Mouse (Mus musculus) liver, embryonic 16.5 days (tissue): ENCODE measurements around the gene Nptxr. TPM values are rescaled to one million over a fixed set of nuclear protein-coding genes. Genes with fewer than 3 reads are reported as not detected.

ENCODE experiments used
- ATAC-seq: fragments of 200-750 bp; cut with Nextera tagmentation; 2 replicates; pipeline ENCODE4 v1.8.0; 2017; ENCODE audit warnings: low read depth, mild to moderate bottlenecking, moderate number of reproducible peaks, moderate library complexity
- H3K27ac ChIP-seq: fragments of 300-500 bp; sonication (generic); 2 replicates; pipeline ENCODE4 v1.5.1; 2014; ENCODE audit warnings: mild to moderate bottlenecking, low read length
- H3K27me3 ChIP-seq: fragments of 300-500 bp; sonication (generic); 2 replicates; pipeline ENCODE4 v1.6.1; 2014; ENCODE audit warnings: low read depth, low read length, mixed read lengths; ENCODE audit not compliant: control insufficient read depth, insufficient read depth
- H3K36me3 ChIP-seq: fragments of 300-500 bp; sonication (generic); 2 replicates; pipeline ENCODE4 v1.6.1; 2014; ENCODE audit warnings: mild to moderate bottlenecking; ENCODE audit not compliant: control insufficient read depth, insufficient read depth
- H3K4me1 ChIP-seq: fragments of 300-500 bp; sonication (generic); 2 replicates; pipeline ENCODE4 v1.6.1; 2014; ENCODE audit warnings: low read depth, low read length, mixed read lengths; ENCODE audit not compliant: control insufficient read depth
- H3K4me2 ChIP-seq: fragments of 300-500 bp; sonication (generic); 2 replicates; pipeline ENCODE4 v1.6.1; 2014; ENCODE audit warnings: low read depth, low read length, mixed read lengths
- H3K4me3 ChIP-seq: fragments of 300-500 bp; sonication (generic); 2 replicates; pipeline ENCODE4 v1.5.1; 2014; ENCODE audit warnings: low read depth, mild to moderate bottlenecking, low read length
- H3K9ac ChIP-seq: fragments of 300-500 bp; sonication (generic); 2 replicates; pipeline ENCODE4 v1.6.1; 2014; ENCODE audit warnings: low read depth, low read length
- H3K9me3 ChIP-seq: fragments of 300-500 bp; sonication (generic); replicated peaks from 2 replicates; pipeline ENCODE4 v1.6.1; 2016; ENCODE audit warnings: low read length; ENCODE audit not compliant: control insufficient read depth
- WGBS: fragments of 180-500 bp; shearing (Covaris S2); extraction: QIAGEN DNeasy Blood & Tissue Kit; methylation state at CpG from one replicate; pipeline ENCODE4 v1.1.7; 2014; ENCODE audit not compliant: insufficient replicate concordance; 5-methylcytosine and 5-hydroxymethylcytosine counted together
- polyA plus RNA-seq: library from polyadenylated mRNA; unstranded; fragments of >200 nt; fragmentation: Nextera tagmentation; extraction: Ambion mirVana; gene quantifications from 2 replicates; pipeline ENCODE4 v1.2.1, GENCODE M21; 2015

Nptxr gene
- polyA plus RNA-seq = 0.07 and 0.14 TPM in 2 replicates

GRCm38 (mm10) chr15:79804352-79805071, at the start of gene Nptxr:
Gene Nptxr, minus strand, starts transcription at chr15:79804766.
- Histone ChIP-seq H3K27me3 (peaks cover 70% of the 10 kb centered on the region), H3K36me3 (no peaks in the 10 kb centered on the region), H3K9me3 (no peaks in the 10 kb centered on the region), H3K9ac (no peak within 1 kb of the TSS), H3K27ac (no peak within 1 kb of the TSS), H3K4me3 (peak within 1 kb of the TSS; percentile 55), H3K4me2 (peak within 1 kb of the TSS; percentile 64), H3K4me1 (no peaks in the 10 kb centered on the region; the same call in none of the 2 replicates)
- under 1% methylated on average over 63 of the region's 91 CpGs for WGBS
- ATAC-seq = peak; percentile 50

- Histone ChIP-seq H3K9me3 (no peaks in the 10 kb centered on the region), H3K4me2 (no peak overlapping the region), H3K4me3 (no peak overlapping the region), H3K36me3 (no peaks in the 10 kb centered on the region), H3K27me3 (no peaks in the 10 kb centered on the region), H3K9ac (no peak overlapping the region), H3K4me1 (no peaks in the 10 kb centered on the region), H3K27ac (no peak overlapping the region)
- no peak for ATAC-seq
- 65% methylated on average over 2 of the region's 2 CpGs for WGBS
Observed at GRCm38 (mm10) chr15:79850143-79850542, 45.6 kb upstream of the Nptxr start.

GRCm38 (mm10) chr15:79847100-79847499, 42.5 kb upstream of the Nptxr start:
- Histone ChIP-seq H3K4me3 (no peak overlapping the region), H3K4me1 (no peaks in the 10 kb centered on the region), H3K27ac (no peak overlapping the region), H3K27me3 (no peaks in the 10 kb centered on the region), H3K36me3 (no peaks in the 10 kb centered on the region), H3K9ac (no peak overlapping the region), H3K4me2 (no peak overlapping the region), H3K9me3 (no peaks in the 10 kb centered on the region)
- WGBS = 33% methylated on average over 5 of the region's 5 CpGs
- no peak for ATAC-seq

- no peak for ATAC-seq
- Histone ChIP-seq H3K9ac (no peak overlapping the region), H3K36me3 (no peaks in the 10 kb centered on the region), H3K27ac (no peak overlapping the region), H3K27me3 (no peaks in the 10 kb centered on the region), H3K4me3 (no peak overlapping the region), H3K9me3 (no peaks in the 10 kb centered on the region), H3K4me1 (no peaks in the 10 kb centered on the region), H3K4me2 (no peak overlapping the region)
- 64% methylated on average over 4 of the region's 4 CpGs for whole genome bisulfite sequencing
Observed at GRCm38 (mm10) chr15:79845986-79846385, 41.4 kb upstream of the Nptxr start.

- no peak for ATAC-seq
Observed at GRCm38 (mm10) chr15:79842985-79843384, 38.4 kb upstream of the Nptxr start.

GRCm38 (mm10) chr15:79840281-79840680, 35.7 kb upstream of the Nptxr start:
- H3K4me1 ChIP-seq = no peaks in the 10 kb centered on the region
- 31% methylated on average over 2 of the region's 2 CpGs for WGBS

More at GRCm38 (mm10) chr15:79842985-79843384, 38.4 kb upstream of the Nptxr start:
- Histone ChIP-seq H3K4me3 (no peak overlapping the region), H3K27ac (no peak overlapping the region), H3K36me3 (no peaks in the 10 kb centered on the region), H3K4me1 (no peaks in the 10 kb centered on the region), H3K27me3 (no peaks in the 10 kb centered on the region), H3K9me3 (no peaks in the 10 kb centered on the region), H3K4me2 (no peak overlapping the region), H3K9ac (no peak overlapping the region)
- WGBS = 62% methylated on average over 3 of the region's 3 CpGs

GRCm38 (mm10) chr15:79834881-79835260, 30.3 kb upstream of the Nptxr start:
- Histone ChIP-seq H3K27me3 (no peaks in the 10 kb centered on the region), H3K27ac (no peak overlapping the region), H3K9me3 (no peaks in the 10 kb centered on the region), H3K9ac (no peak overlapping the region), H3K4me3 (no peak overlapping the region), H3K4me1 (peaks cover 7% of the 10 kb centered on the region), H3K36me3 (no peaks in the 10 kb centered on the region), H3K4me2 (peak overlapping the region; percentile 80; the same call in 1 of the 2 replicates)
- ATAC-seq = no peak
- 59% methylated on average over 9 of the region's 9 CpGs for WGBS

More at GRCm38 (mm10) chr15:79840281-79840680, 35.7 kb upstream of the Nptxr start:
- Histone ChIP-seq H3K27me3 (no peaks in the 10 kb centered on the region), H3K27ac (no peak overlapping the region), H3K4me2 (no peak overlapping the region), H3K9me3 (no peaks in the 10 kb centered on the region), H3K36me3 (no peaks in the 10 kb centered on the region), H3K4me3 (no peak overlapping the region), H3K9ac (no peak overlapping the region)
- no peak for ATAC-seq

- H3K27me3 ChIP-seq = no peaks in the 10 kb centered on the region
- no peaks in the 10 kb centered on the region for H3K9me3 ChIP-seq
- H3K4me1 ChIP-seq = peaks cover 7% of the 10 kb centered on the region
- H3K4me2 ChIP-seq = peak within 1 kb of the TSS; percentile 80
- 2% methylated on average over 57 of the region's 58 CpGs for WGBS
- peak within 1 kb of the TSS; percentile 71 for H3K4me3 ChIP-seq
- no peaks in the 10 kb centered on the region for H3K36me3 ChIP-seq
- ATAC-seq = peak; percentile 90
- no peak within 1 kb of the TSS for H3K27ac ChIP-seq
- H3K9ac ChIP-seq = peak within 1 kb of the TSS; percentile 64
Observed at GRCm38 (mm10) chr15:79834130-79834880, 29.7 kb upstream of the Nptxr start, which contains the start of the genes Npcd and Cbx6. Gene Npcd, minus strand, starts transcription at chr15:79834237. Gene Cbx6, minus strand, starts transcription at chr15:79834688.
